Mouse (Mus musculus): ENCODE data around the gene Gm10842. TPM values are rescaled to one million over a fixed set of nuclear protein-coding genes. Genes with fewer than 3 reads are reported as not detected.
"Not testable (repeated sequence)": the region's sequence is repeated elsewhere in the genome, so short reads cannot be mapped to it uniquely, and the experiment has no call there.

The Gm10842 gene
- polyA plus RNA-seq, 1 experiment, result not detected

GRCm38 (mm10) chr11:105125735-105126519 lies 20.8 kb upstream of the Gm10842 start, which contains the start of gene Mettl2:
Gene Mettl2 (plus strand): TSS chr11:105126425.
- peaks cover 43% of the 10 kb centered on the region for H3K79me3 ChIP-seq (ENCODE audit: low read depth)
- H3K79me2 ChIP-seq (ENCODE audit: control insufficient read depth, insufficient read depth), result peaks cover 47% of the 10 kb centered on the region
- TF ChIP-seq USF1 (IDR thresholded peaks at IDR 0.05; ENCODE audit: low read depth) (peak; percentile 45), MAX (IDR thresholded peaks at IDR 0.05) (peak; percentile 97), FOSL1 (IDR thresholded peaks at IDR 0.05; ENCODE audit: insufficient read depth, low read length, poor library complexity, severe bottlenecking) (no peak), MYOG (IDR thresholded peaks at IDR 0.05; ENCODE audit: control insufficient read depth, extremely low read depth, insufficient read length) (no peak), CTCF (IDR thresholded peaks at IDR 0.05; ENCODE audit: control insufficient read depth, insufficient read depth, insufficient read length) (peak; percentile 37)
- H3K27me3 ChIP-seq (ENCODE audit: control insufficient read depth, insufficient read depth, insufficient read length), result no peaks in the 10 kb centered on the region
- peak within 1 kb of the TSS; percentile 100 for H3K4me3 ChIP-seq (ENCODE audit: insufficient read depth, poor library complexity, severe bottlenecking)
- H3ac ChIP-seq (ENCODE audit: control insufficient read depth, insufficient read length, low read depth), result peak within 1 kb of the TSS; percentile 81
- H3K36me3 ChIP-seq (ENCODE audit: control insufficient read depth, insufficient read depth), result peaks cover 29% of the 10 kb centered on the region

- Histone ChIP-seq H3ac (ENCODE audit: control insufficient read depth, insufficient read length, low read depth) (peak overlapping the region; percentile 81), H3K79me2 (ENCODE audit: control insufficient read depth, insufficient read depth) (peaks cover 51% of the 10 kb centered on the region), H3K27me3 (ENCODE audit: control insufficient read depth, insufficient read depth, insufficient read length) (no peaks in the 10 kb centered on the region), H3K4me3 (ENCODE audit: insufficient read depth, poor library complexity, severe bottlenecking) (peak overlapping the region; percentile 100), H3K79me3 (ENCODE audit: low read depth) (peaks cover 45% of the 10 kb centered on the region), H3K36me3 (ENCODE audit: control insufficient read depth, insufficient read depth) (peaks cover 36% of the 10 kb centered on the region)
- TF ChIP-seq FOSL1 (IDR thresholded peaks at IDR 0.05; ENCODE audit: insufficient read depth, low read length, poor library complexity, severe bottlenecking), result no peak
- no peak for TF ChIP-seq CTCF (IDR thresholded peaks at IDR 0.05; ENCODE audit: control insufficient read depth, insufficient read depth, insufficient read length)
- TF ChIP-seq USF1 (IDR thresholded peaks at IDR 0.05; ENCODE audit: low read depth), result no peak
- no peak for TF ChIP-seq MAX (IDR thresholded peaks at IDR 0.05)
- TF ChIP-seq MYOD1 (IDR thresholded peaks at IDR 0.05; ENCODE audit: control insufficient read depth, insufficient read length, low read depth), result no peak
- no peak for TF ChIP-seq MYOG (IDR thresholded peaks at IDR 0.05; ENCODE audit: control insufficient read depth, extremely low read depth, insufficient read length)
- TF ChIP-seq CEBPB (IDR thresholded peaks at IDR 0.05; ENCODE audit: low read depth), result no peak
Observed at GRCm38 (mm10) chr11:105126520-105127029, 20.1 kb upstream of the Gm10842 start.

GRCm38 (mm10) chr11:105135692-105136091 lies 11.0 kb upstream of the Gm10842 start:
- Histone ChIP-seq H3K36me3 (ENCODE audit: control insufficient read depth, insufficient read depth) (peaks cover 99% of the 10 kb centered on the region), H3K79me2 (ENCODE audit: control insufficient read depth, insufficient read depth) (peaks cover 6% of the 10 kb centered on the region), H3ac (ENCODE audit: control insufficient read depth, insufficient read length, low read depth) (no peak overlapping the region), H3K27me3 (ENCODE audit: control insufficient read depth, insufficient read depth, insufficient read length) (no peaks in the 10 kb centered on the region), H3K79me3 (ENCODE audit: low read depth) (peaks cover 4% of the 10 kb centered on the region), H3K4me3 (ENCODE audit: insufficient read depth, poor library complexity, severe bottlenecking) (no peak overlapping the region)
- TF ChIP-seq FOSL1 (IDR thresholded peaks at IDR 0.05; ENCODE audit: insufficient read depth, low read length, poor library complexity, severe bottlenecking), result no peak
- no peak for TF ChIP-seq CEBPB (IDR thresholded peaks at IDR 0.05; ENCODE audit: low read depth)
- TF ChIP-seq MYOD1 (IDR thresholded peaks at IDR 0.05; ENCODE audit: control insufficient read depth, insufficient read length, low read depth), result no peak
- no peak for TF ChIP-seq USF1 (IDR thresholded peaks at IDR 0.05; ENCODE audit: low read depth)
- no peak for TF ChIP-seq MAX (IDR thresholded peaks at IDR 0.05)
- no peak for TF ChIP-seq CTCF (IDR thresholded peaks at IDR 0.05; ENCODE audit: control insufficient read depth, insufficient read depth, insufficient read length)
- TF ChIP-seq MYOG (IDR thresholded peaks at IDR 0.05; ENCODE audit: control insufficient read depth, extremely low read depth, insufficient read length), result no peak

- H3K79me3 ChIP-seq (ENCODE audit: low read depth); H3ac ChIP-seq (ENCODE audit: control insufficient read depth, insufficient read length, low read depth); H3K79me2 ChIP-seq (ENCODE audit: control insufficient read depth, insufficient read depth); H3K4me3 ChIP-seq (ENCODE audit: insufficient read depth, poor library complexity, severe bottlenecking); H3K27me3 ChIP-seq (ENCODE audit: control insufficient read depth, insufficient read depth, insufficient read length): not testable (repeated sequence)
- peaks cover 90% of the 10 kb centered on the region for H3K36me3 ChIP-seq (ENCODE audit: control insufficient read depth, insufficient read depth)
Observed at GRCm38 (mm10) chr11:105137255-105137654, 9.4 kb upstream of the Gm10842 start.

- H3K79me3 ChIP-seq (ENCODE audit: low read depth); H3ac ChIP-seq (ENCODE audit: control insufficient read depth, insufficient read length, low read depth); H3K4me3 ChIP-seq (ENCODE audit: insufficient read depth, poor library complexity, severe bottlenecking); H3K27me3 ChIP-seq (ENCODE audit: control insufficient read depth, insufficient read depth, insufficient read length); H3K79me2 ChIP-seq (ENCODE audit: control insufficient read depth, insufficient read depth): not testable (repeated sequence)
- H3K36me3 ChIP-seq (ENCODE audit: control insufficient read depth, insufficient read depth), result peaks cover 58% of the 10 kb centered on the region
Observed at GRCm38 (mm10) chr11:105140512-105140911, 6.2 kb upstream of the Gm10842 start.

- peaks cover 52% of the 10 kb centered on the region for H3K36me3 ChIP-seq (ENCODE audit: control insufficient read depth, insufficient read depth)
- no peak overlapping the region for H3K4me3 ChIP-seq (ENCODE audit: insufficient read depth, poor library complexity, severe bottlenecking)
- H3K79me3 ChIP-seq (ENCODE audit: low read depth), result no peaks in the 10 kb centered on the region
- no peaks in the 10 kb centered on the region for H3K79me2 ChIP-seq (ENCODE audit: control insufficient read depth, insufficient read depth)
- TF ChIP-seq CTCF (IDR thresholded peaks at IDR 0.05; ENCODE audit: control insufficient read depth, insufficient read depth, insufficient read length) (no peak), MYOD1 (IDR thresholded peaks at IDR 0.05; ENCODE audit: control insufficient read depth, insufficient read length, low read depth) (no peak), FOSL1 (IDR thresholded peaks at IDR 0.05; ENCODE audit: insufficient read depth, low read length, poor library complexity, severe bottlenecking) (no peak), MAX (IDR thresholded peaks at IDR 0.05) (no peak), CEBPB (IDR thresholded peaks at IDR 0.05; ENCODE audit: low read depth) (no peak), USF1 (IDR thresholded peaks at IDR 0.05; ENCODE audit: low read depth) (no peak), MYOG (IDR thresholded peaks at IDR 0.05; ENCODE audit: control insufficient read depth, extremely low read depth, insufficient read length) (no peak)
- no peak overlapping the region for H3ac ChIP-seq (ENCODE audit: control insufficient read depth, insufficient read length, low read depth)
- no peaks in the 10 kb centered on the region for H3K27me3 ChIP-seq (ENCODE audit: control insufficient read depth, insufficient read depth, insufficient read length)
Observed at GRCm38 (mm10) chr11:105141115-105141514, 5.6 kb upstream of the Gm10842 start.
